Mouse (Mus musculus): ENCODE data around the gene Pigg. TPM values are rescaled to one million over a fixed set of nuclear protein-coding genes. Genes with fewer than 3 reads are reported as not detected.

Pigg gene
- polyA plus RNA-seq, 1 experiment: 5.0 TPM

GRCm38 (mm10) chr5:108376059-108376458, 63.6 kb downstream of the Pigg start:
- 11% methylated on average over 1 of the region's 1 CpGs for WGBS
- no peaks in the 10 kb centered on the region for H3K36me3 ChIP-seq (ENCODE audit: control insufficient read depth, insufficient read depth, low read length)

GRCm38 (mm10) chr5:108378346-108378745, 65.9 kb downstream of the Pigg start:
- TF ChIP-seq CTCF (IDR thresholded peaks at IDR 0.05; ENCODE audit: borderline replicate concordance, control insufficient read depth, extremely low read depth, insufficient read depth, low read length, poor library complexity) (no peak), POLR2A (IDR thresholded peaks at IDR 0.05; ENCODE audit: control insufficient read depth, extremely low read depth, insufficient read depth, low read length, poor library complexity) (no peak)
- Histone ChIP-seq H3K27me3 (ENCODE audit: control insufficient read depth, insufficient read depth, low read length) (no peaks in the 10 kb centered on the region), H3K4me3 (ENCODE audit: control insufficient read depth, insufficient read depth, low read length) (no peak overlapping the region), H3K27ac (ENCODE audit: control insufficient read depth, insufficient read depth, low read length) (no peak overlapping the region), H3K4me1 (replicated peaks; ENCODE audit: control insufficient read depth, insufficient read depth, low read length) (no peaks in the 10 kb centered on the region), H3K36me3 (ENCODE audit: control insufficient read depth, insufficient read depth, low read length) (no peaks in the 10 kb centered on the region)
- DNase-seq: no peak
- 80% methylated on average over 4 of the region's 4 CpGs for WGBS

More at GRCm38 (mm10) chr5:108376059-108376458, 63.6 kb downstream of the Pigg start:
- TF ChIP-seq CTCF (IDR thresholded peaks at IDR 0.05; ENCODE audit: borderline replicate concordance, control insufficient read depth, extremely low read depth, insufficient read depth, low read length, poor library complexity) (no peak), POLR2A (IDR thresholded peaks at IDR 0.05; ENCODE audit: control insufficient read depth, extremely low read depth, insufficient read depth, low read length, poor library complexity) (no peak)
- Histone ChIP-seq H3K27ac (ENCODE audit: control insufficient read depth, insufficient read depth, low read length) (no peak overlapping the region), H3K4me3 (ENCODE audit: control insufficient read depth, insufficient read depth, low read length) (no peak overlapping the region), H3K27me3 (ENCODE audit: control insufficient read depth, insufficient read depth, low read length) (no peaks in the 10 kb centered on the region), H3K4me1 (replicated peaks; ENCODE audit: control insufficient read depth, insufficient read depth, low read length) (no peaks in the 10 kb centered on the region)
- no peak for DNase-seq

GRCm38 (mm10) chr5:108385632-108386031, 73.2 kb downstream of the Pigg start:
- 94% methylated on average over 2 of the region's 2 CpGs for WGBS

GRCm38 (mm10) chr5:108386449-108386848, 74.0 kb downstream of the Pigg start:
- TF ChIP-seq POLR2A (IDR thresholded peaks at IDR 0.05; ENCODE audit: control insufficient read depth, extremely low read depth, insufficient read depth, low read length, poor library complexity) (no peak), CTCF (IDR thresholded peaks at IDR 0.05; ENCODE audit: borderline replicate concordance, control insufficient read depth, extremely low read depth, insufficient read depth, low read length, poor library complexity) (no peak)
- Histone ChIP-seq H3K4me1 (replicated peaks; ENCODE audit: control insufficient read depth, insufficient read depth, low read length) (no peaks in the 10 kb centered on the region), H3K27me3 (ENCODE audit: control insufficient read depth, insufficient read depth, low read length) (no peaks in the 10 kb centered on the region), H3K4me3 (ENCODE audit: control insufficient read depth, insufficient read depth, low read length) (no peak overlapping the region), H3K27ac (ENCODE audit: control insufficient read depth, insufficient read depth, low read length) (no peak overlapping the region), H3K36me3 (ENCODE audit: control insufficient read depth, insufficient read depth, low read length) (no peaks in the 10 kb centered on the region)
- 70% methylated on average over 4 of the region's 4 CpGs for WGBS
- DNase-seq: no peak

More at GRCm38 (mm10) chr5:108385632-108386031, 73.2 kb downstream of the Pigg start:
- no peak for DNase-seq
- H3K27me3 ChIP-seq (ENCODE audit: control insufficient read depth, insufficient read depth, low read length): no peaks in the 10 kb centered on the region
- H3K36me3 ChIP-seq (ENCODE audit: control insufficient read depth, insufficient read depth, low read length): no peaks in the 10 kb centered on the region
- H3K27ac ChIP-seq (ENCODE audit: control insufficient read depth, insufficient read depth, low read length): no peak overlapping the region
- H3K4me1 ChIP-seq (replicated peaks; ENCODE audit: control insufficient read depth, insufficient read depth, low read length): no peaks in the 10 kb centered on the region
- H3K4me3 ChIP-seq (ENCODE audit: control insufficient read depth, insufficient read depth, low read length): no peak overlapping the region
- TF ChIP-seq CTCF (IDR thresholded peaks at IDR 0.05; ENCODE audit: borderline replicate concordance, control insufficient read depth, extremely low read depth, insufficient read depth, low read length, poor library complexity) (no peak), POLR2A (IDR thresholded peaks at IDR 0.05; ENCODE audit: control insufficient read depth, extremely low read depth, insufficient read depth, low read length, poor library complexity) (no peak)

GRCm38 (mm10) chr5:108388201-108388600, 75.8 kb downstream of the Pigg start, which contains the start of gene Pde6b:
TSS of gene Pde6b (plus strand) at chr5:108388391.
- DNase-seq: no peak
- H3K27me3 ChIP-seq (ENCODE audit: control insufficient read depth, insufficient read depth, low read length): no peaks in the 10 kb centered on the region
- WGBS: 91% methylated on average over 7 of the region's 7 CpGs
- H3K4me1 ChIP-seq (replicated peaks; ENCODE audit: control insufficient read depth, insufficient read depth, low read length): no peaks in the 10 kb centered on the region
- TF ChIP-seq POLR2A (IDR thresholded peaks at IDR 0.05; ENCODE audit: control insufficient read depth, extremely low read depth, insufficient read depth, low read length, poor library complexity) (no peak), CTCF (IDR thresholded peaks at IDR 0.05; ENCODE audit: borderline replicate concordance, control insufficient read depth, extremely low read depth, insufficient read depth, low read length, poor library complexity) (no peak)
- H3K36me3 ChIP-seq (ENCODE audit: control insufficient read depth, insufficient read depth, low read length): no peaks in the 10 kb centered on the region
- no peak within 1 kb of the TSS for H3K27ac ChIP-seq (ENCODE audit: control insufficient read depth, insufficient read depth, low read length)
- H3K4me3 ChIP-seq (ENCODE audit: control insufficient read depth, insufficient read depth, low read length): no peak within 1 kb of the TSS

- no peak overlapping the region for H3K27ac ChIP-seq (ENCODE audit: control insufficient read depth, insufficient read depth, low read length)
- H3K4me3 ChIP-seq (ENCODE audit: control insufficient read depth, insufficient read depth, low read length): no peak overlapping the region
- no peaks in the 10 kb centered on the region for H3K4me1 ChIP-seq (replicated peaks; ENCODE audit: control insufficient read depth, insufficient read depth, low read length)
- DNase-seq: no peak
- TF ChIP-seq CTCF (IDR thresholded peaks at IDR 0.05; ENCODE audit: borderline replicate concordance, control insufficient read depth, extremely low read depth, insufficient read depth, low read length, poor library complexity) (no peak), POLR2A (IDR thresholded peaks at IDR 0.05; ENCODE audit: control insufficient read depth, extremely low read depth, insufficient read depth, low read length, poor library complexity) (no peak)
- H3K27me3 ChIP-seq (ENCODE audit: control insufficient read depth, insufficient read depth, low read length): no peaks in the 10 kb centered on the region
- 86% methylated on average over 3 of the region's 3 CpGs for WGBS
- no peaks in the 10 kb centered on the region for H3K36me3 ChIP-seq (ENCODE audit: control insufficient read depth, insufficient read depth, low read length)
Measured at GRCm38 (mm10) chr5:108389744-108390143, 77.3 kb downstream of the Pigg start.

Other genes with a start within 250 kb of the Pigg start
- gene Mtf2, start 246.9 kb upstream of the Pigg start, polyA plus RNA-seq (2012; rRNA removed): 56.0 and 58.9 TPM in 2 replicates
- gene Tmed5, start 180.0 kb upstream of the Pigg start, polyA plus RNA-seq (2012; rRNA removed): 120 and 133 TPM in 2 replicates
- 0.43 and 0.59 TPM in 2 replicates for gene Ccdc18, start 179.7 kb upstream of the Pigg start, polyA plus RNA-seq (2012; rRNA removed)
- 33.6 and 38.2 TPM in 2 replicates for gene Dr1, start 43.7 kb upstream of the Pigg start, polyA plus RNA-seq (2012; rRNA removed)
- 0.61 and 1.1 TPM in 2 replicates for gene Gm42517, start 55.3 kb downstream of the Pigg start, polyA plus RNA-seq (2012; rRNA removed)
- not detected in 2 replicates for gene Pde6b, start 75.8 kb downstream of the Pigg start, polyA plus RNA-seq (2012; rRNA removed)
- gene Atp5k, start 121.8 kb downstream of the Pigg start, polyA plus RNA-seq (2012; rRNA removed): 35.6 and 46.8 TPM in 2 replicates
- 2.4 and 3.8 TPM in 2 replicates for gene Mfsd7a, start 136.3 kb downstream of the Pigg start, polyA plus RNA-seq (2012; rRNA removed)
- 17.1 and 19.8 TPM in 2 replicates for gene Pcgf3, start 148.6 kb downstream of the Pigg start, polyA plus RNA-seq (2012; rRNA removed)
- gene Cplx1, start 237.4 kb downstream of the Pigg start, polyA plus RNA-seq (2012; rRNA removed): 0.27 and 0.29 TPM in 2 replicates

Measured in thymus, adult 2 months (tissue).